Mouse (Mus musculus) midbrain, embryonic 13.5 days (tissue): ENCODE data around the gene Npas2. TPM values are rescaled to one million over a fixed set of nuclear protein-coding genes. Genes with fewer than 3 reads are reported as not detected.

Experiments used
- ATAC-seq: fragments of 200-750 bp; cut with Nextera tagmentation; 2 replicates; pipeline ENCODE4 v1.8.0; 2017; ENCODE audit warnings: mild to moderate bottlenecking, moderate TSS enrichment, moderate library complexity
- H3K27ac ChIP-seq: fragments of 300-500 bp; sonication (generic); 2 replicates; pipeline ENCODE4 v1.5.1; 2015; ENCODE audit warnings: inconsistent platforms, mild to moderate bottlenecking, moderate library complexity
- H3K27me3 ChIP-seq: fragments of 300-500 bp; sonication (generic); 2 replicates; pipeline ENCODE4 v1.6.1; 2015; ENCODE audit warnings: mild to moderate bottlenecking, inconsistent platforms
- H3K36me3 ChIP-seq: fragments of 300-500 bp; sonication (generic); 2 replicates; pipeline ENCODE4 v1.6.1; 2015; ENCODE audit warnings: mild to moderate bottlenecking, inconsistent platforms
- H3K4me1 ChIP-seq: fragments of 300-500 bp; sonication (generic); replicated peaks from 2 replicates; pipeline ENCODE4 v1.6.1; 2015; ENCODE audit warnings: inconsistent platforms
- H3K4me2 ChIP-seq: fragments of 300-500 bp; sonication (generic); replicated peaks from 2 replicates; pipeline ENCODE4 v1.6.1; 2015; ENCODE audit warnings: moderate library complexity, mild to moderate bottlenecking, inconsistent platforms
- H3K4me3 ChIP-seq: fragments of 300-500 bp; sonication (generic); replicated peaks from 2 replicates; pipeline ENCODE4 v1.5.1; 2015; ENCODE audit warnings: mild to moderate bottlenecking, inconsistent platforms
- H3K9ac ChIP-seq: fragments of 300-500 bp; sonication (generic); replicated peaks from 2 replicates; pipeline ENCODE4 v1.6.1; 2015; ENCODE audit warnings: mild to moderate bottlenecking, inconsistent platforms
- H3K9me3 ChIP-seq: fragments of 300-500 bp; sonication (generic); 2 replicates; pipeline ENCODE4 v1.6.1; 2016; ENCODE audit warnings: mild to moderate bottlenecking, inconsistent platforms
- WGBS: fragments of 180-500 bp; shearing (Covaris S2); methylation state at CpG from one replicate; pipeline ENCODE4 v1.1.7; 2015; 5-methylcytosine and 5-hydroxymethylcytosine counted together
- microRNA-seq: library from miRNA; unstranded; fragments of <30 nt; microRNA quantifications from one replicate; pipeline ENCODE4, GENCODE M21; 2016
- polyA plus RNA-seq: library from polyadenylated mRNA; unstranded; fragments of >200 nt; fragmentation: Nextera tagmentation; extraction: Ambion mirVana; gene quantifications from 2 replicates; pipeline ENCODE4 v1.2.1, GENCODE M21; 2015

Gene Npas2
- polyA plus RNA-seq, 1 experiment from 2014 or later = 0.46 TPM

DNA sequence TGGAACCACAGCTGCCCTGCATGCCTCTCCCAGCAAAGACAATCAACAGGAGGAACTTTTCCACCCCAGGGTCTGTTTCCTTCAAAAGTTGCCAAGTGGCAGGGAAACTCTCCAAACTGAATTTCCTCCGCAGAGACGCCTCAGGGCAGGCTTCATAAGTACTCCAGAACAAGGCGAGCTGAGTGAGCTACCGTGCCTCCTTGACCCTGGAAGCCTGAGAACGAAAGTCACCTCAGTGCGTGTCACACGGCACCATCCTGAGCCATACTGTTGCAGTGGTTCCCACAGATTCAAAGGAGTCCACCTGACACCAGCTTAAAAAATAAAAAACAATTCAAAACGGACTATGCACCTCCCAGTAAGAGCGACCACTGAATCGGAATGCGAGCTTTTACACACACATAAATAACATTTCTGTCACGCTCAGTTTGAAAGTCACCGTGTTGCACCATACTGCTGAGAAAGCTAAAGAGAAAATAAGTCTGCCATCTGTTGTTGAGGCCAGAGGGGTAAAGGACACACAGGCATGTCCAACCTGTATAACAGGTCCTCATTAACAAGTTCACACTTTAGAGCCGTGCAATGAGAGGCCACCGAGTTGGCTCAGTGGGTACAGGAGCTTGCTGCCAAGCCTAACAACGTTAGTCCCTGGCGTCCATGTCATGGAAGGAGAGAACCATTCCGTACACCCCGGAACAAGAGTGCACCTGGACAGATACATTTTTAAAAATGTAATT, 216.7 kb downstream of the Npas2 start:
- H3K4me1 ChIP-seq = peaks cover 4% of the 10 kb centered on the region; the same call in 1 of the 2 replicates
- no peak overlapping the region for H3K9ac ChIP-seq
- H3K4me2 ChIP-seq = no peak overlapping the region
- WGBS = 86% methylated on average over 19 of the region's 19 CpGs
- no peaks in the 10 kb centered on the region for H3K36me3 ChIP-seq
- ATAC-seq = no peak
- H3K27me3 ChIP-seq = no peaks in the 10 kb centered on the region
- no peak overlapping the region for H3K4me3 ChIP-seq
- H3K9me3 ChIP-seq = no peaks in the 10 kb centered on the region
- no peak overlapping the region for H3K27ac ChIP-seq

Small RNA genes within 50 kb of the gene (microRNA-seq; reads per million reads assigned to microRNA genes)
- not detected for gene Mir6349

Other genes with a start within 250 kb of the Npas2 start
- gene Pdcl3, start 208.1 kb upstream of the Npas2 start, polyA plus RNA-seq = 158 and 171 TPM in 2 replicates
- 374 and 398 TPM in 2 replicates for gene Rpl31, start 174.1 kb downstream of the Npas2 start, polyA plus RNA-seq